Mouse (Mus musculus): ENCODE measurements around the gene Cacybp. TPM values are rescaled to one million over a fixed set of nuclear protein-coding genes. Genes with fewer than 3 reads are reported as not detected.

Cacybp gene
- polyA plus RNA-seq, 1 experiment from 2014 or later: 415 TPM

- H3K4me2 ChIP-seq: no peak overlapping the region
- no peak overlapping the region for H3K4me3 ChIP-seq (ENCODE audit: low read depth, low read length)
- H3K36me3 ChIP-seq (ENCODE audit: control insufficient read depth, insufficient read depth, low read length): no peaks in the 10 kb centered on the region
- H3K27me3 ChIP-seq (replicated peaks; ENCODE audit: control insufficient read depth, insufficient read depth, low read length): no peaks in the 10 kb centered on the region
- H3K27ac ChIP-seq (ENCODE audit: low read depth, low read length): no peak overlapping the region
- no peak overlapping the region for H3K9ac ChIP-seq (ENCODE audit: low read depth, low read length)
- no peak for ATAC-seq (replicated peaks; ENCODE audit: low FRiP score)
- no peak for DNase-seq (ENCODE audit: low spot score)
- WGBS: 94% methylated on average over 3 of the region's 3 CpGs
- no peaks in the 10 kb centered on the region for H3K9me3 ChIP-seq (ENCODE audit: control insufficient read depth, low read length)
- H3K4me1 ChIP-seq (replicated peaks; ENCODE audit: control insufficient read depth, insufficient read depth, low read length): no peaks in the 10 kb centered on the region
Observed at GRCm38 (mm10) chr1:160232113-160232512, 19.4 kb upstream of the Cacybp start.

GRCm38 (mm10) chr1:160231013-160231412 is 18.3 kb upstream of the Cacybp start:
- DNase-seq (ENCODE audit: low spot score) (no peak), ATAC-seq (replicated peaks; ENCODE audit: low FRiP score) (no peak)
- H3K4me1 ChIP-seq (replicated peaks; ENCODE audit: control insufficient read depth, insufficient read depth, low read length): no peaks in the 10 kb centered on the region
- no peaks in the 10 kb centered on the region for H3K9me3 ChIP-seq (ENCODE audit: control insufficient read depth, low read length)
- no peak overlapping the region for H3K4me2 ChIP-seq
- H3K36me3 ChIP-seq (ENCODE audit: control insufficient read depth, insufficient read depth, low read length): no peaks in the 10 kb centered on the region
- WGBS: 58% methylated on average over 4 of the region's 4 CpGs
- no peaks in the 10 kb centered on the region for H3K27me3 ChIP-seq (replicated peaks; ENCODE audit: control insufficient read depth, insufficient read depth, low read length)
- H3K4me3 ChIP-seq (ENCODE audit: low read depth, low read length): no peak overlapping the region
- no peak overlapping the region for H3K27ac ChIP-seq (ENCODE audit: low read depth, low read length)
- no peak overlapping the region for H3K9ac ChIP-seq (ENCODE audit: low read depth, low read length)

GRCm38 (mm10) chr1:160227850-160228249 is 15.2 kb upstream of the Cacybp start:
- no peak overlapping the region for H3K4me3 ChIP-seq (ENCODE audit: low read depth, low read length)
- no peaks in the 10 kb centered on the region for H3K9me3 ChIP-seq (ENCODE audit: control insufficient read depth, low read length)
- no peaks in the 10 kb centered on the region for H3K4me1 ChIP-seq (replicated peaks; ENCODE audit: control insufficient read depth, insufficient read depth, low read length)
- DNase-seq (ENCODE audit: low spot score) (no peak), ATAC-seq (replicated peaks; ENCODE audit: low FRiP score) (no peak)
- H3K27ac ChIP-seq (ENCODE audit: low read depth, low read length): no peak overlapping the region
- H3K4me2 ChIP-seq: no peak overlapping the region
- no peak overlapping the region for H3K9ac ChIP-seq (ENCODE audit: low read depth, low read length)
- no peaks in the 10 kb centered on the region for H3K36me3 ChIP-seq (ENCODE audit: control insufficient read depth, insufficient read depth, low read length)
- no peaks in the 10 kb centered on the region for H3K27me3 ChIP-seq (replicated peaks; ENCODE audit: control insufficient read depth, insufficient read depth, low read length)

GRCm38 (mm10) chr1:160227196-160227595 is 14.5 kb upstream of the Cacybp start:
- ATAC-seq (replicated peaks; ENCODE audit: low FRiP score) (no peak), DNase-seq (ENCODE audit: low spot score) (no peak)
- no peak overlapping the region for H3K4me2 ChIP-seq
- no peak overlapping the region for H3K27ac ChIP-seq (ENCODE audit: low read depth, low read length)
- H3K36me3 ChIP-seq (ENCODE audit: control insufficient read depth, insufficient read depth, low read length): no peaks in the 10 kb centered on the region
- H3K4me1 ChIP-seq (replicated peaks; ENCODE audit: control insufficient read depth, insufficient read depth, low read length): no peaks in the 10 kb centered on the region
- H3K9ac ChIP-seq (ENCODE audit: low read depth, low read length): no peak overlapping the region
- WGBS: 76% methylated on average over 4 of the region's 4 CpGs
- no peaks in the 10 kb centered on the region for H3K9me3 ChIP-seq (ENCODE audit: control insufficient read depth, low read length)
- H3K27me3 ChIP-seq (replicated peaks; ENCODE audit: control insufficient read depth, insufficient read depth, low read length): no peaks in the 10 kb centered on the region
- no peak overlapping the region for H3K4me3 ChIP-seq (ENCODE audit: low read depth, low read length)

- Histone ChIP-seq H3K27ac (ENCODE audit: low read depth, low read length) (no peak overlapping the region), H3K4me3 (ENCODE audit: low read depth, low read length) (no peak overlapping the region), H3K4me1 (replicated peaks; ENCODE audit: control insufficient read depth, insufficient read depth, low read length) (no peaks in the 10 kb centered on the region), H3K27me3 (replicated peaks; ENCODE audit: control insufficient read depth, insufficient read depth, low read length) (no peaks in the 10 kb centered on the region), H3K9ac (ENCODE audit: low read depth, low read length) (no peak overlapping the region), H3K36me3 (ENCODE audit: control insufficient read depth, insufficient read depth, low read length) (no peaks in the 10 kb centered on the region), H3K9me3 (ENCODE audit: control insufficient read depth, low read length) (no peaks in the 10 kb centered on the region), H3K4me2 (no peak overlapping the region)
- WGBS: 68% methylated on average over 2 of the region's 2 CpGs
- DNase-seq (ENCODE audit: low spot score) (no peak), ATAC-seq (replicated peaks; ENCODE audit: low FRiP score) (no peak)
Observed at GRCm38 (mm10) chr1:160224093-160224492, 11.4 kb upstream of the Cacybp start.

- Histone ChIP-seq H3K4me2 (no peak overlapping the region), H3K9ac (ENCODE audit: low read depth, low read length) (no peak overlapping the region), H3K27me3 (replicated peaks; ENCODE audit: control insufficient read depth, insufficient read depth, low read length) (no peaks in the 10 kb centered on the region), H3K9me3 (ENCODE audit: control insufficient read depth, low read length) (no peaks in the 10 kb centered on the region), H3K4me3 (ENCODE audit: low read depth, low read length) (no peak overlapping the region), H3K36me3 (ENCODE audit: control insufficient read depth, insufficient read depth, low read length) (no peaks in the 10 kb centered on the region), H3K27ac (ENCODE audit: low read depth, low read length) (no peak overlapping the region), H3K4me1 (replicated peaks; ENCODE audit: control insufficient read depth, insufficient read depth, low read length) (no peaks in the 10 kb centered on the region)
- WGBS: 80% methylated on average over 3 of the region's 3 CpGs
- DNase-seq (ENCODE audit: low spot score) (no peak), ATAC-seq (replicated peaks; ENCODE audit: low FRiP score) (no peak)
Observed at GRCm38 (mm10) chr1:160217898-160218297, 5.2 kb upstream of the Cacybp start.

DNA sequence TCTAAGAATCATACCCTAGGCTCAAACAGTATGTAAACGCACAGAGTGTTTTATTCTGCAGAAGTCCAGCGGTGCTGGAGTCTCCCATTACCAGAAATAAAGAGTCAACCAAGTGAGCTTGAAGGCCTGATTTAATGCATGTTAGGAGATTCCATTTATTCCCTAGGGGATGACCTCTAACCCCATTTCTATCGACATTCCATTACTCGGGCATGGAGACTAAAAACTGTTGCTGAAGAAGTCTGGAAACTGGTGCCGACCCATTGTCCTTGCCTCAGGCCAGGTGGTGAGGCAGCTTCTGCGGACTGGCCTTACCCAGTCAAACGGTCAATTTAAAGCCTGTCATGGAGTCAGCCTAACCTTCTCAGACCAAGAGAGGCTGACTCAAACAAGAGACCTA is 1.5 kb upstream of the Cacybp start:
- DNase-seq (ENCODE audit: low spot score) (no peak), ATAC-seq (replicated peaks; ENCODE audit: low FRiP score) (no peak)
- Histone ChIP-seq H3K9me3 (ENCODE audit: control insufficient read depth, low read length) (no peaks in the 10 kb centered on the region), H3K4me1 (replicated peaks; ENCODE audit: control insufficient read depth, insufficient read depth, low read length) (peaks cover 5% of the 10 kb centered on the region; the same call in 1 of the 2 replicates), H3K9ac (ENCODE audit: low read depth, low read length) (no peak overlapping the region), H3K27me3 (replicated peaks; ENCODE audit: control insufficient read depth, insufficient read depth, low read length) (no peaks in the 10 kb centered on the region), H3K36me3 (ENCODE audit: control insufficient read depth, insufficient read depth, low read length) (no peaks in the 10 kb centered on the region), H3K4me3 (ENCODE audit: low read depth, low read length) (peak overlapping the region; percentile 88), H3K27ac (ENCODE audit: low read depth, low read length) (no peak overlapping the region), H3K4me2 (peak overlapping the region; percentile 83)
- 91% methylated on average over 7 of the region's 7 CpGs for WGBS

GRCm38 (mm10) chr1:160212123-160212691 is 468 bp downstream of the Cacybp start:
- H3K4me3 ChIP-seq (ENCODE audit: low read depth, low read length): peak overlapping the region; percentile 88
- ATAC-seq (replicated peaks; ENCODE audit: low FRiP score) (peak; percentile 68), DNase-seq (ENCODE audit: low spot score) (no peak)
- H3K36me3 ChIP-seq (ENCODE audit: control insufficient read depth, insufficient read depth, low read length): peaks cover 7% of the 10 kb centered on the region; the same call in 1 of the 2 replicates
- H3K27ac ChIP-seq (ENCODE audit: low read depth, low read length): peak overlapping the region; percentile 94
- WGBS: under 1% methylated on average over 45 of the region's 45 CpGs
- no peaks in the 10 kb centered on the region for H3K27me3 ChIP-seq (replicated peaks; ENCODE audit: control insufficient read depth, insufficient read depth, low read length)
- peak overlapping the region; percentile 70 for H3K4me2 ChIP-seq
- H3K9me3 ChIP-seq (ENCODE audit: control insufficient read depth, low read length): no peaks in the 10 kb centered on the region
- peaks cover 5% of the 10 kb centered on the region; the same call in 1 of the 2 replicates for H3K4me1 ChIP-seq (replicated peaks; ENCODE audit: control insufficient read depth, insufficient read depth, low read length)
- H3K9ac ChIP-seq (ENCODE audit: low read depth, low read length): peak overlapping the region; percentile 92

GRCm38 (mm10) chr1:160211597-160212122 is 1.0 kb downstream of the Cacybp start:
- H3K36me3 ChIP-seq (ENCODE audit: control insufficient read depth, insufficient read depth, low read length): peaks cover 13% of the 10 kb centered on the region
- peak overlapping the region; percentile 92 for H3K9ac ChIP-seq (ENCODE audit: low read depth, low read length)
- H3K4me2 ChIP-seq: peak overlapping the region; percentile 70
- peak overlapping the region; percentile 94 for H3K27ac ChIP-seq (ENCODE audit: low read depth, low read length)
- DNase-seq (ENCODE audit: low spot score): no peak
- ATAC-seq (replicated peaks; ENCODE audit: low FRiP score): no peak
- no peaks in the 10 kb centered on the region for H3K9me3 ChIP-seq (ENCODE audit: control insufficient read depth, low read length)
- peak overlapping the region; percentile 88 for H3K4me3 ChIP-seq (ENCODE audit: low read depth, low read length)
- peaks cover 5% of the 10 kb centered on the region; the same call in 1 of the 2 replicates for H3K4me1 ChIP-seq (replicated peaks; ENCODE audit: control insufficient read depth, insufficient read depth, low read length)
- no peaks in the 10 kb centered on the region for H3K27me3 ChIP-seq (replicated peaks; ENCODE audit: control insufficient read depth, insufficient read depth, low read length)
- WGBS: under 1% methylated on average over 8 of the region's 8 CpGs

Measured in liver, embryonic 11.5 days (tissue).